Mouse (Mus musculus): Measurements from ENCODE around the gene Disp1. TPM values are rescaled to one million over a fixed set of nuclear protein-coding genes. Genes with fewer than 3 reads are reported as not detected.

Gene Disp1
- total RNA-seq, 2 experiments from 2014 or later, result 5.6 to 6.8 TPM

DNA sequence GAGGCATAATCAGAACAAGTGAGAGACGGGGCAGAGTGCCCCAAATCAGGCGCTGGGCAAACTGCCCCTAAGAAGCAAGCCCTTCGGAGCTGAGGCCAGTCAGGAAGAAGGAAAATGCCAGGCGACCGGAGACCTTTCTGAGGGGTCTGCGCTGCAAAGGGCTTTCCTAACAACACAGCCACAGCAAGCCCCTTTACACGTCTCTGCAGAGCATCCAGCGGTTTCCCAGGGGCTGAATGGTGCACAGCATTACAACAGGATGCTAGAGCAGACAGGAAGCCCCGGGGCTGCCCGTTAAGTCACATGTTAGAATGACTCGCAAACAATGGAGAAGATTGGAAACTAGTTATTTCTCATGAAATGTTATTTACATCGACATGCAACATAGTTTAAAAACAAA lies 53.5 kb downstream of the Disp1 start:
- intact Hi-C loops (cut with DNase I), result no loop called here
- no peak for DNase-seq (ENCODE audit: low spot score in 2 of 2)

DNA sequence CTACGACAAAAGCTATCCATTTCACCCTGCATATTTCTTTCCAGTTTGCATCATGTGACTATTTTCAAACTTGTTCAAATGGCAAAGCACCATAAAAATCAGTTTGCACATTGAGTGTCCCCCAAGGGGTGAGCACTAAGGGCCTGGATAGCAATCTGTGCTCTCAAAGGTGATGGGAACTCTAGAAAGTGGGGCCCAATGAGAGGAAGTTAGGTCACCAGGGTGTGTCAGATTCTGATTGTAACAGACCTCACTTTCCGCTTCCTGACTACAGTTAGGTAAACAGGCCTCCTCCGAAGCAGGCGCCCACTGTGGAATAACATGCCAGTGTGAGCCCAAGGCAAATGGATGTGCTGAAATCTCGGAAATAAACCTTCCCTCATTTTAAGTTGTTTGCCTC lies 54.6 kb downstream of the Disp1 start:
- no peak for DNase-seq (ENCODE audit: low spot score in 2 of 2)
- intact Hi-C loops (cut with DNase I), result no loop called here

DNA sequence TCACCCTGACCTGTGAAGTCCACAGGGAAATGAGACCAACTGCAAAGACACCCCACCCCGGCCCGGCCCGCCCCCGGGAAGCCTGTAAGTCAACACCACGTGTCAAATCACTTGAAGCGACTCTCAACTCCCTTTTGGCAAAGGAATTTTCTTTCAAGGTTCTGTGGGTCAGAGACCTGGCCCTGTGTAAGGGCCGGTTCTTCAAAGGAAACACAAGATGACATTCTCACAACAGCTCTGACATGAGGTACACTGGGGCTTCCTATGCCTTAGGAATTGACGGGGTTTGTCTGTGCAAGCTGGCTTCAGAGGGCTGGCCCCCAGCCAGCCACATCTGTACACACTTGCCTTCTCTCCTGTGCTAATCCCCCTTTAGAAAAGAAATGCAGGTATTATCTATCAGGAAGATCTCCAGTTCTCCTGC lies 56.7 kb downstream of the Disp1 start:
- no peak for DNase-seq (ENCODE audit: low spot score in 2 of 2)
- intact Hi-C loops (cut with DNase I), result no loop called here

DNA sequence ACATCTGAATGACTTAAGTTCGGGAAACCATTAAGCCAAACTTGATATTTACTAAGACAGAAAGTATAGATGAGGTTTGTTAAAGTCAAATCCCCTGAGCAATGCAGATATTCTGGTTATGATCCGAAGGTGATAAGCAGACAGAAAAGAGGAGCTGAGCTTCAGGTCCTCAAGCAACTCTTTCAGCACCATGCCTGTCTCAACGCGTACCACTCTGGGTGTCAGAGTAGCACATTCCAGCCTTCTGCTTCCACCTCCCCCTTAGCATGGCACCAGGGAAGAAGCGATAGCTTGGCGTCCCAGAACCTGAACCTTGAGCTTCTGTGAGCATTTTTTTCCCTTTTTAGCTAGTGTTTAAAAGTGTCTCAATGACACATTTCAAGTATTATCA lies 57.1 kb downstream of the Disp1 start:
- intact Hi-C loops (cut with DNase I), result no loop called here
- no peak for DNase-seq (ENCODE audit: low spot score in 2 of 2)

DNA sequence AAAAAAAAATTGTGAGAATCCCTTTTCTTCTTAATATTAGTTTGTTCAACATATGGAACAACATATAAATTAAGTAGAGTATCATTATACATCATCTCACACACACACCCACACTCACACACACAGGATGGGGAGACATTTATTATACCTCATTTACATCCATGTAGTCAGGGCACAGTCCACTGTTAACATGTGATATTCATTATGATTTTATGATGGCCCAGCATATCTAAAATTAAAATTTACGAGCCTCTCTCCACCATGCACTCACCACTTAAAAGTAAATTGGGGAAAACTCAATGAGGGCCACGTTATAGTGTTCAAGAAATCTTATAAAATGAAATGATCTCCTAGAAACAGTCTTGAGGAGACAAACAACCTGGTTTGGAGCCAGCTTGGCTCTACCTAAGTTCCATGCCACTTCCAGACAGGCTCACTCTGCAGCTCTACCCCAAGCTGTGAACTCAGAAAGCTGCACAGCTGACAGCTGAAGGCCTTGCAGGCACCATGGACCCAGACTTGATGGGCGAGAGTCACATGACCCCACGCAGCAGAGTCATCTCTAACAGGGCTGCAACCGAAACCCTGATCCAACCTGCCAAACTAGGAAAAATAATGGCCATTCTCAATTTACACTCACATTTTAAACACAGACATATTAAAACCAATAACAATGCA lies 57.7 kb downstream of the Disp1 start:
- intact Hi-C loops (cut with DNase I), result no loop called here

DNA sequence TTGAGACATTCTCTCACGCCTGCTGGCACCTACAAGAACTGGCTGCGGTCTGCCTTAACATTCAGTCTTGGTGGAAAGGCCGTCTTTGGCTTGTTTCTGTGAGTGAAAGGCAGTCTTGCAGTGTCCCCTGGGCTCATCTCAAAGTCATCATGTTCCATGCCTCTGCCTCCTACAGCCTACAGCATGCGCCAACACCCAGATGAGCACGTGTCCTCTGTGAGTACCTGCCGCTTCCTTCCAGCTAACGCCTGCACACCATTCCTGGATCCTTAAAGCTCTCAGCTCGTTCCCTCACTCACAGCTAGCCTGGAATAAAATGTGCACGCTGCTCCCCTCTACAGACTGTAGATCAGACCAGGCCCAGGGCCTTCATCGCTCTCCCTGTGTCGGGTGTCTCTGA lies 60.3 kb downstream of the Disp1 start:
- intact Hi-C loops (cut with DNase I), result no loop called here
- DNase-seq (ENCODE audit: low spot score in 2 of 2), result no peak

More for the DNA sequence above, 57.7 kb downstream of the Disp1 start:
- no peak for DNase-seq (ENCODE audit: low spot score in 2 of 2)

DNA sequence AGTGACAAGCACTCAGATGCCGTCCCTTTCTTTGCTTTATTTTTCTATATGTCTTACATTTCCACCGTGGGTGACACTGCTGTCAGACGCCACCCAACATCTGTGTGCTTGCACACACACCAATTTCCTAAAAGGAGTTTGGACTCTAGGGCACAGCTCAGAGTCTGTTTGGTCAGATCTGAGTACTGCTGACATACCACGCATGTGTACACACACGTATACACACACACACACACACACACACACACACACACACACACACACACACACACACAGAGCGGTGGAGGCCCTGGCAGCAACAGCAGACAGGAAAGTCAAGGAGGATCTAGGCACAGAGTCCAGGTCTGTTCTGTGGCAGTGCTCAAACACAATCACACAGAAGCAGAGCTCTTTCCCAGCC lies 61.1 kb downstream of the Disp1 start:
- DNase-seq (ENCODE audit: low spot score in 2 of 2), result no peak
- intact Hi-C loops (cut with DNase I), result no loop called here

DNA sequence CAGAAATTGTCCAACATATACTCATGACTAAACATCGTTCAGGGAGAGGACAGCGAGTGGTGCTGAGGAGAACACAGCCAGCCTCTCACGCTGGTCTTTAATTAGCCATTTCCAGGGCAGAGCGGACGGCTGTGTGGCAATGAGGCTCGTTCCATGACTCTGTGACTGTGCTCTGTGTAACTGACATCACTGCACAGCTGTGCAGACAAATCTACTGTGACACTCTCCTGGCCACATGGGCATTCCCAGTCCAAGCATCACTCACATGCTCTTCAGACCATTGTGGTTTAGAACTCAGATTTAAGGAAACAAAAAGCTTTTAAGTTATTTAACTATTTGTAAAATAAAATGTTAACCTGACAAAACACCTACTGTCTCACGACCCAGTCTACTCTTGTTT lies 62.1 kb downstream of the Disp1 start:
- intact Hi-C loops (cut with DNase I), result no loop called here
- DNase-seq (ENCODE audit: low spot score in 2 of 2), result no peak

DNA sequence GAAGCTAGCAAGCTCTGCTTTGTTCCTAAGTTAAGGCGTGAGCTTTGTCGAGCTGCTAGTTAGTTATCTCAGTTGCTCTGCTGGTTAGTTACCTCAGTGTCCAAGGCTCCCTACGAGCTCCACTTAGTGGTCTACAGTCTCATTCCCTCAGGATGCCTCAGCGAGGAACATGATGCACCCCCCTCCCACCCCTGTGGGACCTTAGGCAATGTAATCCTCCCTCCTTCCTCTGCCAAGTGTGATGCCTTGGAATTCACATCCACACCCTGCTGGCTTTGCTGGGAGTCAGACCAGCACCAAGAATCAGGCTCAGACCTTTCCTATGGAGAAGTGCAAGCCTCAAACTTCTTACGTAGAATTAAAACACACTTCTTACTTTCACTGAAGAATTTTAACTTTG lies 65.7 kb downstream of the Disp1 start:
- DNase-seq (ENCODE audit: low spot score in 2 of 2), result no peak
- intact Hi-C loops (cut with DNase I), result no loop called here

DNA sequence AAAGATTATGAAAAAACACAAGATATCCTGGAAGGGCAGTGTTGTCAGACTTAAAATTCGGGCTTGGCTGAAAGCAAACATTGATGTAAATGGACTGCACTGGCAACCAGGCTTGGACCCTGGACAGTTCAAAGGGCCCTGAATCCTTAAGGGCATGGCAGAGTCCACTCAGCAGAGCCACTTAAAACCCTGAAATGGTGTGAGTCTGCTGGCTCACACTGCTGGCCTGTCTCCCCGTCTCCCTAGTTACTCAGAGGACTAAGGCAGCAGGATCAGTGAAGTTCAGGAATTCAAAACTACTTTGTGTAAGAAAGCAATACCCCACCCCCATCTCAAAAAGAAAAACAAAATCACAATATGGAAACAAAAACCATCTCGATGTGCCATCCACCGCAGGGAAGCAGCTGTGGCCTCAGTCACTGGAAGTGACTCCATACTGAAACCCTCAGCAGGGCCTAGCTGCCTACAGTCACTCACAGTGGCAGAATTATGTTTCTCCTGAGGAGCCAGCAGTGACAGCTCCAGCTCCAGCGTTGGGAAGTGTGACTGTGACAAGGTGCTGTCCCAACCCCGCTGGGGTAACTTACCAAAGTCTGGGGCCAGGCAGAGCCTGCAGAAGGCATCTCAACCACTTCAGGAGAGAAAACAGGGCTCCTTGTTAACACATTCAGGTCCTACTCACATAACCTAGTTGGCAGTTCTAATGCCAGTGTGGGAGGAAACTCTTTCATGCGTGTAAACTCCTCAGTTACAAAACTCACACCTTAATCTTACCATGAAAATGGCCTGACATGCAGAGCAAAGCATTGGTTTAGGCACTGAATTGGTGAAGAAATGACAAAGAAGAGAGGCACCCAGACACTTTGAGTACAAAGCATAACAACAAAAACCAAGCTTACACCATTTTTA lies 66.8 kb downstream of the Disp1 start:
- no peak for DNase-seq (ENCODE audit: low spot score in 2 of 2)
- intact Hi-C loops (cut with DNase I), result no loop called here

DNA sequence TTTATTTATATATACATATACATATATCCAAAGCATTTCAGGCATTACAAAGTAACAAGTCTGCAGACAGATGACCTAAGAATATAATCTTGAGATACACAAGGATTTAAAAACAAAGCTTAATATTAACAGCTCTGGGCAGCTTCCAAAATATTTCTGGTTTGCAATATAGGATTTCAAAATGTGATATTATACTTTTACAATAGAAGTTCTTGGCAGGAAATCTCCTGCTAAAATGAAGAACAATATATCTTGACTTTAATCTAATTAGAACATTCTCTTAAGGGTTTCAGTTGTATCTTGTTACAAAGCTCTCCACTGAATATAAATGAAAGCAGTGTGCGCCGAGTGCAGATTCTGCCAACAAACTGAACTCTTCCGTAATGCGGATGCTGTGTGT lies 68.0 kb downstream of the Disp1 start:
- intact Hi-C loops (cut with DNase I), result no loop called here
- DNase-seq (ENCODE audit: low spot score in 2 of 2), result no peak

DNA sequence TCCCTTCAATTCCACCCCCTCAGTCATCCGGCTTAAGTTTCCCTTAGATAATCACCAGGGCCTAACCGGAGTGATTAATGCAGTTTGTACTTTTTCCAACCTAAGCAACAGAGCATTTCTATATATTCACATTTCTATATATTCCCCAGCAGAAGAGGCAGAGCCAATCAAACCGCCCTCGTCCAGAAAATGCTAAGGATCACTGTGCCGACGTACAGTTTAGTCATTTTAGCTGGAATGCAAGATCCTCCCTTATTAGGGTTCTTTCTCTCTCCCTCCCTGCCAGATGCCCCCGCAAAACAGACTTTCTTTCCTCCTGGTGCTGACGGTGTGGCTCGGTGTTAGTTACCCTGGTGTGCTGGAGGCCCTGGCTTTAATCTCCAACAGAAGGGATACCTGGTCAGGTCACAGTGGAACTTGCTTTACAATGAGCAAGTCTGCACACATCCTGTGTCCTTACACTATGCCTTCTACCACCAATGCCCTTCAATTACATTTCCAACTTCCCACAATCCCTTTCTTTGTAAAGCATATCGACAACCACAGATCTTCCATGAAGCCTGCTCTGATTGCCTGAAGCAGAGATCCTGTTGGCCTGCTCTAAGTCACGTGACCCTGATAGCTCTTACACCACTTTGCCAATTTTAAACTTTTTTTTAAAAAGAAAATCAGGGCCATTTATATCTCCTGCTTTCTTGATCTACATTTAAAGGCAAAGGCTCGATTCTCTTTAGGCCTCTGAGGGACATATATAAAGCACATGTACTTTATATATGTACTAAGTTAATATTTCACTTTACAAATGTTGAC lies 69.6 kb downstream of the Disp1 start:
- peak; percentile 26 to 42 for DNase-seq (ENCODE audit: low spot score in 2 of 2)
- intact Hi-C loops (cut with DNase I), result no loop called here

DNA sequence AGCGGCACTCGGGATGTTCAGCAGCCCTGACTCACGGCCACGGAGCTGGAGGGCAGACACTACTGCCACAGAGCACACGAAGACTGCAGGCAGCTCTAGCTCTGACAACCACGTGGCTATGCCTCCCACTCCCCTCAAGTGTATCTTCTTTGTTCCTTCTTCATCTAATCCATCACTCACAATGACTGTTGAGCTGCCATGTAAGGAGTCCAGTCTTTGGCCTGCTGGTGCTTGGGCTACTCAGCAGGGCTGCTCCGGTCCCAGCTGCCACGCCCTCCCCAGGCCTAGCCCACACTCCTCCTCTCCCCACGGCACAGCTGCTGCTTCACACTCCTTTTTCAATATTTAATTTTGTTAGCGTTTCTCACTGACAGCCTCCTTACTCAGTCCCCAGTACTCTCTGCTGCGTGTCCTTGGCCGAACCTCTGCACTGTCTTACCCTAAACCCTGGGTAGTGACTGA lies 70.9 kb downstream of the Disp1 start:
- no peak for DNase-seq (ENCODE audit: low spot score in 2 of 2)

DNA sequence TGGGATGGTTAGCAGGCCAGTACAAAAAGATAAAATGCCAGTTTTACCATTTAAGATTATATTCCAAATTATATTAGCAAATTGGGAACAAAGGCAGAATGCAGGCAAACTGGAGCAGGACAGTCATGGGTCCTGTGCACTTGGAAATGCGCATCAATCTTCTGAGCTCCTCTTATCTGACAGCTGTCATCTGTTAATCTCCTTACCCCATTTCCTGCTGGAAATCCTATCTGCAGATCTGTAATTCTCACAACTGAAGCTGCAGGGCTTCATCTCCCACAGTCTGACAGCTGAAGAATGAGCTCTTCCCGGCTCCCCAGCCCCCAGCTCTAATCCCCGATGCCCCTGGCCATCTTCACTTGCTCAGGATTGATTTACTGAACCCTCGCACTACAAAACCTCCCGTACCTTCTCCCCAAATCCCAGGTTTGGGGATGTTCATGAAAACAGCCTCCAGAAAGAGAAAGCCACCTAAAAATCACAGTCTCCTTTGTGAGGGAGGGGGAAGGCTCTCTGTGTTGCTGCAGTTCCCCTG lies 71.7 kb downstream of the Disp1 start:
- intact Hi-C loops (cut with DNase I), result no loop called here

More for the DNA sequence above, 70.9 kb downstream of the Disp1 start:
- intact Hi-C loops (cut with DNase I), result no loop called here

DNA sequence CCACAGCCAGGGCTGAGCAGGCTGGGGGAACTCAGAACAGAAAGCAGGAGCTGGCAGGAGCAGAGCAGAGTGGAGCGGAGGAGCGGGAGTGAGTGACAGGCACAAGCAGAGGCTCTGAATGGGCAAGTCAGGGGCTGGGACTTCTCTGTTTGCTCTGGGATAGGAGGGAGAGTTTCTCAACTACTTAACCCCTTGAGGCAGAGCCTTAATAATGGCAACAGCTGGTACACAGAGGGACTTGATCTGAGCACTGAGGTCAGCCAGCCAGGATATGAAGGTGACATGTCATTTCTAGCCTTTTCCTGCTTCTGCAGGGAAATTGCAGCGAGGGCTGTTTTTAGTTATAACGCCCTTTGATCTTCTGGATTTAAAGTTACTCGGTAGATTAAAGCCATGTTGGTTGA lies 73.9 kb downstream of the Disp1 start:
- DNase-seq (ENCODE audit: low spot score in 2 of 2), result no peak
- intact Hi-C loops (cut with DNase I), result no loop called here

More for the DNA sequence above, 71.7 kb downstream of the Disp1 start:
- no peak for DNase-seq (ENCODE audit: low spot score in 2 of 2)

DNA sequence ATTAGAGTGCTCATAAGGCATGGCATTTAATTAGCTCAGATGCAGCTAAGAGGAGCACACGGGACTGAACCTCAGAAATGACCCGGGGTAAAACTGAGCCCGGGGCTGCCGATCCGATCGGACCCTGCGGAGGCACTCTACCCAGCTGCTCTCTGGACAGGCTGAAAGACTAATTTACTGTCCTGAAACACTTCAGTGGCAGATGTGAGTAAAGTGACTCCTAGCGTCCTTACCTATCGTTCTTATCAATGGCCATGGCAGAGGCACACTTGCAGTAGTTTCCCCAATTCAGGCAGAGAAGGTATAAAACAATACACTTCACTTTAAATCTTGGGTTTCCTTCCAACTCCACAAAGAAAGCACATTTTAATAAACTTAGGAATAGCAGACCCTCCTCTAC lies 74.5 kb downstream of the Disp1 start:
- intact Hi-C loops (cut with DNase I), result no loop called here
- DNase-seq (ENCODE audit: low spot score in 2 of 2), result no peak

DNA sequence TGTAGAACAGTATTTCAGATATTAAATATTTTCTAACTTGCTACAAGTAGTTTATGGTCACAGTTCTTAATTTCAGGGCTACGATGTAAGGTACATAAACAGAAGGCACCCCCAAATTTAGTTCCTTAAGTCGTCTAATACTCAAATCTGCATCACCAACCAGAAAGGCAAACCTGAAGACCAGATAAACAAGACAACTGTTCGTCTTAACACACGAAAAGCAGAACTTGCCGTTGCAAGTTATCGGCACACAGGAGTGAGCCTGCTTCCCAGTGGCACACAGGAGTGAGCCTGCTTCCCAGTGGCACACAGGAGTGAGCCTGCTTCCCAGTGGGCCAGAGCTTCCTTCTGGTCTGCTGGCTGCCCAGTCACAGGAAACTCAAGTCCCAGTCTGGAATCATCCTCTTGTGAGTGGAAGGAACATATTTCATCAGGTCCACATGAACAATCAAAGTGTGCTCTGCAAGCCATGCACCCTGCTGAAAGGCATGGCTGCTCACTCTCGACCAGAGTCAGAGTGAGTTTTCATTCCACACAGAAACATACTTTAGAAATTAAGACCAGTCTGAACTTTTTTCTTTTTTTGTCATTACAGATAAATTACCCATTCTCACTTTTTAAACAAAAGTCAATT lies 75.1 kb downstream of the Disp1 start:
- intact Hi-C loops (cut with DNase I), result no loop called here
- DNase-seq (ENCODE audit: low spot score in 2 of 2), result no peak

DNA sequence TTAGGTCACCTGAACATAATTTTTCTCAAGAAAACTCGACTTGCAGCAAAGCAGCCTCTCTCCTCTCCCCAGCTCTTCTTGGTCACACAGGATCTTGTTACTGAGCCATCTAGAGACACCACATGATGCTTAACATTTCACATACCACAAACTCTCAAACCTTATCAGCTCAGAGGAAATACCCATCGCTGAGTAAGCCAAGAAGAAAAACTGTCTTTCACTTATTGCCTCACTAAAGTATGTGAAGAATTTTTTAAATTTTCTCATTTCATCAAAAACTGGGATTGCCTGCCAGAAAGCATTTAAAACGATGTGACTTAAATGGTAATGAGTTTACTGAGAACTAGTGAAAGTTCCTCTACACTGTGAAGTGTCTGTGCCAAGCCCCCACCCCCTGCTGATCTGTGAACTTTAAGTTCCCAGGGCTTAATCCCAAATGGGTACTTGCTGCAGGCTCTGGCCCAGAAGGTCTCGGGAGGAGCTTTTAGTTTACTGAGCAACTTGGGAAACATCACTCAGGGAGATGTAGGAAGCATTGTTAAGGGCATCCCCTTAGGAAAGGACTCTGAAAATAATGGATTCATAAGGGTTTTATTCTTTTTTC lies 76.6 kb downstream of the Disp1 start:
- no peak for DNase-seq (ENCODE audit: low spot score in 2 of 2)
- intact Hi-C loops (cut with DNase I), result no loop called here

DNA sequence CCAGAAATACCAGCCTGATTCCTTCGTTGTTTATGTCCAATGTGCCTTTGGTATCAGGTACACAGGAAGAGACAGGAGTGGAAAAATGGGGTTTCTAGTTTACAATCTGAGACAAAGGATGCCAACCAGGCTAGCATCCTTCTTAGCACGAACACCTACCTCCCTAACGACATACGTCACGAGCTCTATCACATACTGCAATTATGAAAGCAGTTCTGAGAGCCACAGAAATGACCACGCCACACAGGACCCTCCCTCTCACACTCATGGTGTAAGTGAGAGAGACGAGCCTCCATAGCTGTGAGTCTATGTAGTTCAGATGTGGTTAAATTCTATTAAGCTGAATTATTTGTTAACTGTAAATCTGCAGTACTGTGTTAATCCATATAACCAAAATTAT lies 78.1 kb downstream of the Disp1 start:
- intact Hi-C loops (cut with DNase I), result no loop called here
- no peak for DNase-seq (ENCODE audit: low spot score in 2 of 2)

Measured in left cerebral cortex, postnatal 36 days (tissue).